Mouse (Mus musculus): ENCODE measurements at regions not wholly inside any gene's neighbourhood (a gene's known extent, or its start where the extent isn't known, plus 50 kb on each side); places are given as distances from the start of the nearest gene placed in this dataset.

DNA sequence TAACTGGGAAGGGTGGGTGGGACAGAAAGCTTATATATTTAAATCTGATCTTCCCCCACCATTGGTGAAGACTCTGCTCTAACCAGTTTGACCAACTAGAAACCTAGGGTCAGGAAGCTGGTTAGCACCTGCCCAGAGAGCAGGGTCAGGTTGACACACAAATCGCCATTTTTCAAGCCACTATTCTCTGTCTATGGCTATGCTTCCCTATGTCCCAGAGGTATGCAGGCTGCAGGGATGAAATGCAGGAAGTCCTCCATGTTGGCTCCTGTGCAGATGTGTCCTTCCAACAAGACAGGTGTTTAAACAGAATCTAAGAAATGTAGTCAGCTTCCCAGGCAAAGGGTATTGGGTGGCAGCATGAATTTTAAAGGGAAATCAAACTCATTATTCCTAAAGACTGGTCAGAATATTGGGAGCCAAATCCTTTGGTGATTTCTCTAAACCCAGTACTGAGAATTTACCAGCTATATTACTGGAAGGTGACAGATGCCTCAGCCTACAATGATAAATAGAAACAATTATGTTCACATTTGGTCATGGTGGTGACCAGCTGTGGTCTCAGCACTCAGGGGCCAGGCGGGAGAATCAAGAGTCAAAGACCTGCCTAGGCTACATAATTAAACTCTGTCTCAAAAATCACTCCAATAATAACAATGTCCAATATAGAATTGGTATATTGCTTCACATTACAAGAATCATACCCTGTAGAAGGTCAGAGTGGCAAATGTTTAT is 55.6 kb upstream of the Dapk1 start:
- TF ChIP-seq CTCF (IDR thresholded peaks at IDR 0.05), result no peak
- ChIA-PET POLR2A (no interaction called here), CTCF (no interaction called here)
- in situ Hi-C loops (cut with MboI; ENCODE audit: low pct_unique_long_range_greater_than_20kb), result no loop called here
- ATAC-seq (no peak), DNase-seq (ENCODE audit: low read depth, low spot score) (no peak)
- H3K27me3 ChIP-seq, result no peaks in the 10 kb centered on the region
